Mouse (Mus musculus) MEL (cell line): ENCODE measurements around the gene Tmcc3. TPM values are rescaled to one million over a fixed set of nuclear protein-coding genes. Genes with fewer than 3 reads are reported as not detected.
A peak's percentile ranks its signal among the peaks of the same experiment; 100 is the strongest.

ENCODE experiments used
- DNase-seq: peaks from one replicate; pipeline ENCODE4 v3.0.0; 2011; ENCODE audit warnings: low read depth, low spot score
- H3K27ac ChIP-seq: 2 replicates; pipeline ENCODE4 v1.5.1; 2012; ENCODE audit warnings: low read depth, mild to moderate bottlenecking, control low read depth, low read length, moderate library complexity; ENCODE audit not compliant: control insufficient read depth
- H3K27me3 ChIP-seq, 2 experiments: fragments of 150-350 bp in 1 of 2; sonication (generic) in 1 of 2; 2 replicates each; pipeline ENCODE4 v1.6.1; 2012; ENCODE audit warnings: low read length in 2 of 2, mild to moderate bottlenecking in 2 of 2, improper control_type of control experiment in 1 of 2, moderate library complexity in 1 of 2; ENCODE audit not compliant: insufficient read depth in 2 of 2, control insufficient read depth in 1 of 2
- H3K36me3 ChIP-seq, 2 experiments: 2 replicates each; pipeline ENCODE4 v1.6.1; 2012 to 2014; ENCODE audit warnings: low read length in 2 of 2, improper control_type of control experiment in 1 of 2, inconsistent platforms in 1 of 2, mild to moderate bottlenecking in 1 of 2; ENCODE audit not compliant: insufficient read depth in 2 of 2, control insufficient read depth in 1 of 2
- H3K4me1 ChIP-seq, 2 experiments: fragments of 150-350 bp in 1 of 2; sonication (generic) in 1 of 2; 2 replicates each; pipeline ENCODE4 v1.6.1; 2012; ENCODE audit warnings: low read length in 2 of 2, improper control_type of control experiment in 1 of 2, mild to moderate bottlenecking in 1 of 2; ENCODE audit not compliant: insufficient read depth in 2 of 2, control insufficient read depth in 1 of 2
- H3K4me3 ChIP-seq, 2 experiments: fragments of 150-350 bp in 1 of 2; sonication (generic) in 1 of 2; 2 replicates each; pipeline ENCODE4 v1.5.1; 2012; ENCODE audit warnings: low read depth in 2 of 2, low read length in 2 of 2, mild to moderate bottlenecking in 2 of 2, moderate library complexity in 2 of 2, control low read depth in 1 of 2, improper control_type of control experiment in 1 of 2; ENCODE audit not compliant: control insufficient read depth in 1 of 2, insufficient read depth in 1 of 2
- H3K79me2 ChIP-seq: 2 replicates; pipeline ENCODE4 v1.6.1; 2012; ENCODE audit warnings: mild to moderate bottlenecking, low read length, moderate library complexity; ENCODE audit not compliant: control insufficient read depth, poor library complexity, insufficient read depth
- H3K9ac ChIP-seq: 2 replicates; pipeline ENCODE4 v1.6.1; 2012; ENCODE audit warnings: low read depth, mild to moderate bottlenecking, control low read depth, low read length, moderate library complexity; ENCODE audit not compliant: control insufficient read depth, poor library complexity, severe bottlenecking
- H3K9me3 ChIP-seq: fragments of 150-350 bp; sonication (generic); replicated peaks from 2 replicates; pipeline ENCODE4 v1.6.1; 2012; ENCODE audit warnings: mild to moderate bottlenecking, low read length, improper control_type of control experiment, moderate library complexity; ENCODE audit not compliant: insufficient read depth
- CHD1 ChIP-seq: IDR thresholded peaks from 2 replicates; pipeline ENCODE4 v1.6.1; 2012; ENCODE audit warnings: low read depth, mild to moderate bottlenecking, inconsistent platforms, low read length, improper control_type of control experiment
- EP300 ChIP-seq, 2 experiments: IDR thresholded peaks; 2 replicates each; pipeline ENCODE4 v1.6.1; 2011; ENCODE audit warnings: improper control_type of control experiment in 2 of 2, low read length in 2 of 2, low read depth in 1 of 2, mild to moderate bottlenecking in 1 of 2
- GATA1 ChIP-seq: IDR thresholded peaks from 2 replicates; pipeline ENCODE4 v1.6.1; 2011; ENCODE audit warnings: low read depth, low read length, improper control_type of control experiment
- MAFK ChIP-seq: IDR thresholded peaks from 2 replicates; pipeline ENCODE4 v1.6.1; 2011; ENCODE audit warnings: low read depth, mild to moderate bottlenecking, low read length, improper control_type of control experiment, borderline replicate concordance
- MEF2A ChIP-seq: IDR thresholded peaks from 2 replicates; pipeline ENCODE4 v1.6.1; 2014; ENCODE audit warnings: low read depth, mild to moderate bottlenecking, inconsistent platforms, low read length, improper control_type of control experiment; ENCODE audit not compliant: poor library complexity, insufficient replicate concordance, severe bottlenecking; ENCODE audit errors: extremely low read depth
- MXI1 ChIP-seq: IDR thresholded peaks from 2 replicates; pipeline ENCODE4 v1.6.1; 2011; ENCODE audit warnings: mild to moderate bottlenecking, low read depth, low read length, improper control_type of control experiment
- NELFE ChIP-seq: IDR thresholded peaks from 2 replicates; pipeline ENCODE4 v1.6.1; 2011; ENCODE audit warnings: low read depth, low read length, improper control_type of control experiment
- NRF1 ChIP-seq: IDR thresholded peaks from 2 replicates; pipeline ENCODE4 v1.6.1; 2014; ENCODE audit warnings: low read depth, mild to moderate bottlenecking, inconsistent platforms, low read length, improper control_type of control experiment, moderate library complexity; ENCODE audit not compliant: poor library complexity, insufficient read depth, severe bottlenecking
- POLR2A ChIP-seq, 2 experiments: IDR thresholded peaks; 2 replicates each; pipeline ENCODE4 v1.6.1; 2011 to 2012; ENCODE audit warnings: low read length in 2 of 2, mild to moderate bottlenecking in 2 of 2, control low read depth in 1 of 2, improper control_type of control experiment in 1 of 2, low read depth in 1 of 2, moderate library complexity in 1 of 2; ENCODE audit not compliant: control insufficient read depth in 1 of 2, insufficient read depth in 1 of 2, poor library complexity in 1 of 2
- POLR2AphosphoS5 ChIP-seq: IDR thresholded peaks from 2 replicates; pipeline ENCODE4 v1.6.1; 2012; ENCODE audit warnings: low read depth, borderline replicate concordance, mild to moderate bottlenecking, inconsistent platforms, low read length, moderate library complexity, mixed read lengths
- RAD21 ChIP-seq: IDR thresholded peaks from 2 replicates; pipeline ENCODE4 v1.6.1; 2011; ENCODE audit warnings: mild to moderate bottlenecking, low read depth, low read length, improper control_type of control experiment
- RCOR1 ChIP-seq: IDR thresholded peaks from 2 replicates; pipeline ENCODE4 v1.6.1; 2012; ENCODE audit warnings: low read depth, mild to moderate bottlenecking, inconsistent platforms, low read length, improper control_type of control experiment
- TAL1 ChIP-seq: IDR thresholded peaks from 2 replicates; pipeline ENCODE4 v1.6.1; 2012; ENCODE audit warnings: mild to moderate bottlenecking, inconsistent platforms, low read length, moderate library complexity, mixed read lengths
- TBP ChIP-seq: IDR thresholded peaks from 2 replicates; pipeline ENCODE4 v1.8.0; 2011; ENCODE audit warnings: low read depth, low read length, improper control_type of control experiment
- USF1 ChIP-seq: IDR thresholded peaks from 2 replicates; pipeline ENCODE4 v1.6.1; 2014; ENCODE audit warnings: low read depth, mild to moderate bottlenecking, inconsistent platforms, low read length, improper control_type of control experiment, moderate library complexity
- ZC3H11A ChIP-seq: IDR thresholded peaks from 2 replicates; pipeline ENCODE4 v1.6.1; 2012; ENCODE audit warnings: low read depth, mild to moderate bottlenecking, inconsistent platforms, low read length, improper control_type of control experiment
- ZNF384 ChIP-seq: IDR thresholded peaks from 2 replicates; pipeline ENCODE4 v1.6.1; 2012; ENCODE audit warnings: low read depth, mild to moderate bottlenecking, inconsistent platforms, low read length, improper control_type of control experiment
- polyA plus RNA-seq, 2 experiments: library from polyadenylated mRNA; stranded (reverse) in 1 of 2; unstranded in 1 of 2; fragments of >175 nt in 1 of 2; fragments of >200 nt in 1 of 2; gene quantifications; 2 replicates each; pipeline versions ENCODE4 v1.2.1 to v1.2.4; 2012; ENCODE audit warnings: low replicate concordance in 2 of 2, low read depth in 1 of 2; ENCODE audit not compliant: insufficient read length in 2 of 2, insufficient read depth in 1 of 2, missing spikeins in 1 of 2
- total RNA-seq: library from RNA; depleted of rRNA; stranded (reverse); fragments of 300-350 nt; gene quantifications from 2 replicates; pipeline ENCODE4 v1.2.3, GENCODE M21; 2012

Gene Tmcc3
- total and polyA plus RNA-seq, 3 experiments, result 1.3 to 2.6 TPM; not detected in 1

- no peaks in the 10 kb centered on the region for H3K9me3 ChIP-seq
- no peak for DNase-seq
- H3K4me3 ChIP-seq, result no peak overlapping the region
- no peak overlapping the region for H3K9ac ChIP-seq
- H3K4me1 ChIP-seq, result peaks cover 10 to 22% of the 10 kb centered on the region in 2 experiments
- no peak overlapping the region for H3K27ac ChIP-seq
- TF ChIP-seq NELFE (no peak), RCOR1 (no peak)
- no peaks in the 10 kb centered on the region for H3K79me2 ChIP-seq
- peaks cover 0 to 17% of the 10 kb centered on the region in 2 experiments for H3K36me3 ChIP-seq
- no peaks in the 10 kb centered on the region for H3K27me3 ChIP-seq
Observed at GRCm38 (mm10) chr10:94551065-94551464, 239.3 kb downstream of the Tmcc3 start.

GRCm38 (mm10) chr10:94551511-94551910, 239.8 kb downstream of the Tmcc3 start:
- TF ChIP-seq ZC3H11A (no peak), USF1 (no peak), POLR2AphosphoS5 (no peak), TAL1 (no peak), POLR2A (IDR thresholded peaks at IDR 0.05; ENCODE audit: control insufficient read depth in 1 of 2, insufficient read depth in 1 of 2, low read depth in 1 of 2, low read length in 2 of 2, poor library complexity in 1 of 2) (no peak), NRF1 (no peak), TBP (no peak), MEF2A (no peak), CHD1 (no peak), EP300 (IDR thresholded peaks at IDR 0.05; ENCODE audit: low read depth in 1 of 2, low read length in 2 of 2) (no peak), MAFK (no peak), ZNF384 (no peak)
- DNase-seq, result no peak
- no peak overlapping the region for H3K27ac ChIP-seq
- no peaks in the 10 kb centered on the region for H3K27me3 ChIP-seq
- peaks cover 0 to 17% of the 10 kb centered on the region in 2 experiments for H3K36me3 ChIP-seq
- H3K4me3 ChIP-seq, result no peak overlapping the region
- peaks cover 10 to 22% of the 10 kb centered on the region in 2 experiments for H3K4me1 ChIP-seq
- no peaks in the 10 kb centered on the region for H3K79me2 ChIP-seq
- no peaks in the 10 kb centered on the region for H3K9me3 ChIP-seq
- H3K9ac ChIP-seq, result no peak overlapping the region

DNA sequence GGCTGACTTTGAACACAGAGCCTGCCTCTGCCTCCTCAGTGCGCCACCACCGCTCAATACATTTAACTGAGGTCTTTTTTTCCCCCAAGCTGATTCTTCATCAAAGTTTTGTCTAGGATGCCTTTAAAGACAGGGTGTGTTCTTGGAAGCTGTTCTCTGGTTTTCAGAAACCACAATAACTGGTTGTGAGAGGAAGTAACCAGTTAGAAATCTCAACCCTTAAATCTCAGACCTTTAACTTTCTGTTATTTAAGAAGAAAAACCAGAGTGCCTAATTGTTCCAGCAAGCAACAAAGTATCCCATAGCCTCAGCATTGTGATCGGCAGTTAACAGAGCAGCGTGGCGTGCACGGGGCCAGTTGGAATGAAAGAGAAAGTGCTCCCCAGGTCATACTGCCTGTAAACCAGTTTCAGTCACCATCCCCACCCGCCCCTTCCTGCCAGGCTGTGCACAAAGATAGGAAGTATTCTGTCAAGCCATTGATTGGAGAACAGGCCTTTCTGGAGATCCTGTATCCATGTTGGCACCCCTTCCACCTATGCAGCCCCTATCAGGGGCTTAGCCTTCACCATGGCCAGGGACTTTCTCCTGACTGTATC, 240.3 kb downstream of the Tmcc3 start:
- peak; percentile 29 for DNase-seq
- no peak overlapping the region for H3K27ac ChIP-seq
- TF ChIP-seq GATA1, result 0 out of 2 replicates have a peak, but pooled peaks have one; percentile 5
- peak; percentile 38; the same call in 1 of the 2 replicates for TF ChIP-seq MXI1
- no peak for TF ChIP-seq ZC3H11A
- TF ChIP-seq NELFE, result no peak
- TF ChIP-seq RCOR1, result peak; percentile 99
- peak in 1 of 2 experiments; percentile 30; a peak in 2 of 4 replicates for TF ChIP-seq EP300 (IDR thresholded peaks at IDR 0.05; ENCODE audit: low read depth in 1 of 2, low read length in 2 of 2)
- TF ChIP-seq TAL1, result peak; percentile 23; the same call in 1 of the 2 replicates
- TF ChIP-seq RAD21, result no peak

More for the DNA sequence above, 240.3 kb downstream of the Tmcc3 start:
- Histone ChIP-seq H3K27me3 (no peaks in the 10 kb centered on the region), H3K79me2 (no peaks in the 10 kb centered on the region), H3K9me3 (no peaks in the 10 kb centered on the region), H3K36me3 (peaks cover 0 to 17% of the 10 kb centered on the region in 2 experiments), H3K4me1 (peaks cover 10 to 22% of the 10 kb centered on the region in 2 experiments), H3K9ac (no peak overlapping the region), H3K4me3 (no peak overlapping the region)
